Mouse (Mus musculus): ENCODE measurements around the gene Tcte2.

DNA sequence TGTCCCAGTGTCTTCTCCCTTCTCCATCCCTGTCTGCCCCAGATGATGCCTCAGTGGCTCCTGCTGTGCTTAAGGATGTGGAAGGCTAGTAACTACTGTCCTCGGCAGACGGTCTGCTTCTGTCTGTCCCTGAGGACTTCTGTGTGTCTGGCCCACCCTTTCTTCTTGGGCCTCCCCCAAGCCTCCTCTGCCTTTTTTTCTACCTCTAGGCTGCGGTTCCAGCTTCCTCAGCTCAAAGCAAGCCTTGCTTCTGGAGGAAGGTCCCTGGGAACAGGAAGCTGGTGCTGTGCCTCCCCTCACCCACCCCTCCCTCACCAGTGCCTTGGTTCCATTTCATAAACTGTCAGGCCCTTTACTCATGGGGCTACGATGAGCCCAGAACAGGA lies 29.9 kb downstream of the Tcte2 start:
- no peak for TF ChIP-seq EP300 (IDR thresholded peaks at IDR 0.05)
- no peak for TF ChIP-seq CTCF (IDR thresholded peaks at IDR 0.05)
